Mouse (Mus musculus) frontal cortex, postnatal 25 days (tissue): ENCODE results near the gene AA467197.

Source experiments
- DNase-seq, 2 experiments: peaks; one replicate each; pipeline ENCODE4 v3.0.0; 2022; ENCODE audit warnings: low spot score in 2 of 2

Gene AA467197

GRCm38 (mm10) chr2:122638029-122638428 is 1.2 kb downstream of the AA467197 start:
- DNase-seq: no peak

DNA sequence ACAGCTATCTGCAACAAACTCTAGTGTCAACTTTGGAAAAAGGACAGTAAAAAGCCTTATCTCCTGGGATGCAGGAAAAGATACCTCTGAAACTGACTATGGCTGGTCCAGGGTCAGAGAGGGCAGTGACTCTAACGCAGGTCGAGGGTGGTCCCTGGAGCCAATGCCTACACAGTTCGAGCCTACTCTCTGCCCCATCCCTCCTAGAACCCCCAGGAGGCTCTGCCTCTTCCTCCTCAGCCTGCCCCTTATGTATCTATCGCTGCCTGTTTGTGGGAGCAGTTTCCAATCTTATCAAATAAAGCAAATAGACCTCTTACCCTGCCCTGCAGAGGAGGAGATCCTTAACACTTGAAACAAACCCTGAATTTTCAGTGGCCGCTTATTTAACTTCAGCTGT is 1.9 kb downstream of the AA467197 start:
- DNase-seq: no peak

DNA sequence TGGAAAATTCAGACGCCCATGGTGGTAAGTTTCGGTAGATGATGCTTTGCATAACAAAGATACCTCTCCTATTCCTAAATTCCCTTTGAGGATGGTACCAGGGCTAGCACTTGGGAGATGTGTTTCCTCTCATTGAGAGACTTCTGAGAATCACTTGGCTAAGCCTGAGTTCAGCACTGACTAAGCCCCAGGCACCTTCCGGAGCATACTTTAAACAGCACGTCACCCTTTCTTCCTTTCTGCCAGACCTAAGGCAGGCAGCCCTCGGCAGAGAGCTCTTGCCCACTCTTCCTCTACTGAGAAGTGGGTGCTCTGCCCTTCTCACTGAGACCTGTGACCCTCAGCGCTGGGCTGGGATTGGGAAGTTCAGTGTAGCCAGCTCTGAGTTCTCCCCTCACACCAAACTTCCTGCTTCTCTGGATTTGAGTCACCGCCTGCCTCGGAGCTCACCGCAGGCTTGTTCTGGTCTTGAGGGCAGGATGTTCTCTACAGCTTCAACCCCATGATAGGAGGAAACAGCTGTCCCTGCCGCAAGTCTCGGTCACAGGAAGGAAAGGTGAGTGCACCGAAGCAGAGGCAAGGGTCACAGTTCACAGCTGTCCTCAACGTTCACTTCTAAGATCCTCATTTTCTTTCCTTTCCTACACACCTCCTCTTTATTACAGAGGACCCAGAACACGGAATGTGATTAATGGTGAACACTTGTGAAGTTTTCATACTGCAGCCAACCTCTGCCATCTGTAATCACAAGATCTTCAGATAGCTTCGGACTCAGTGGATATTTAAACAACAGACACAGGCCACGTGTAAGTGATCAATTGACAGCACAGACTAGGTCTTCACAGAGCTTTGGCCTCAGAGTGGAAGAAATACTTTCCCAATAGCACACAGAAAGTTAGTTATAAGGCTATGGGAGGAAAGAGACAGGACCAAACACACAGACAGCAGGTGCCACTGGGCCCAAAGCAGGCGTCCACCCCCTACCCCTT is 15.6 kb downstream of the AA467197 start:
- no peak for DNase-seq

DNA sequence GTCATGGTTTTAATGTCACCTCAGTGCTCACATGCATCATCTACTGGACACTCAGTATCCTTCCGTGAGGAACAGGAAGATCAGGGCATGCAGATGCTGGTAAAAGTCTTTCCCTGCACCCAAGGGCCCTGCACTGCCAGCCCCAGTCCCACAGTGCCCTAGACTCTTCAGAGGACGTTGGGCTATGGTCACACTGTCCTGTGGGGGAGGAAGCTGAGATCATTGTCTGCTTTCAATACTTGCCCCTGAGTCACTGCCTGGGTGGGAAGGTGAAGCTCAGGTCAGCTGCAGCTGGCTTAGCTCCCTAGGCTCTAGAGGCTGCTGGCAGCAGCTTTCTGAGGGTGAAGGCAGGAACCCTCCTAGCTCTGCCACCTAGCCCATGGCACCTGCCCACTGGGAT is 19.3 kb downstream of the AA467197 start:
- DNase-seq: no peak

DNA sequence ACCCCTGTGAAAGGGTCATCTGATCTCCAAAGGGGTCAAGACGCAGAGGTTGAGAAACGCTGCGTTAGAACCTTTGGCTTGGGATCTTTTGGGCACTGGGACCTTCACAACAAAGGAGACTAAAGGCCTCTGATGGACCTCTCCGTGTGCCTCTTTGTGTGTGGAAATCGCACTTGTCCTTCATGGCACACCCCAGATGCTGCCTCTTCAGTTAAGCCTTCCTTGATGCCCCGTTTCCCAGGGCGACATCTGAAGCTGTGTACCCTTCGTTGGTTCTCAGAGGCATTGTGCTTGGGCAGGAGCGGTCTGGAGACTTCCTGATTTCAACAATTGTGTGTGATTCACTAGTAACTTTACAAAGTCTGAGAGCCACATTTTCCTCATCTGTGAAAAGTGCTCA is 20.0 kb downstream of the AA467197 start:
- DNase-seq: no peak

DNA sequence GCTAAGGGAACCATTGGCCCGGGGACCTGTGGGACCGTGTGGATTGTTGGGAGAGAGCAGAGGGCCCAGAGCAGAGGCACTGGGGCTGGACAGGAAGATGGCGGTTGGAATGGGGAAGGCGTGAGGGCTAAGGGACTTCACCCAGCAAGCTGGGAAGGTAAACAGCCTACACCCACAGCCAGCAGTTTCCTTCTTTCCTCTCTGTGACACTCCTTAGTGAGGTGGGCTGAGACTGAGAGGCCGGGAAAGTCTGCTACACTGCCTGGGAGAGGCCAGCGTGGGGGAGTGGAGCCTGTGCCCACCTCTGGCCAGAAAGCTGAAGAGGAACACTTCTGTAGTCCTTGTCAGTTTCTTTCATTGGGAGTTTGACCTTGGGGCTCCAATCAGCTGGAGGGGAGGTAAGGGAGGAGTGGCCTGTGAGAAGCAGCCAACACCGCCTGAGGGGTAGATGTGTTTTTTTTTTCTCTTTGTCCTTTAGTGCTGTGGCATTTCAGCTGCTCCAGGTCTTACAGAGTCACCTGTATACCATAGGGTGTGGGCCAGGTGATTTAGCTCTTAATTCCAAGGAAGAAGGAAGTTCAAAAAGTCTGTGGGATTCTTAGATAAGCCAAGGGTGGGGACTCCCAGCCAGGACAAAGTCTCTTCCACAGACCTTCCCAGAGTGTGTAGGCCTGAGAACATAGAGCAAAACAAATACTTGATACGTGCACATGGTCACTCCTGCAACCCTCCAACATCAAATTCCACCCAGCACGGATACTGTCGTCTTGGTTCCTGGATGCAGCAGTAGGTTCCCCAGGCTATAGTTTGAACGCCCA is 21.1 kb downstream of the AA467197 start:
- no peak for DNase-seq

GRCm38 (mm10) chr2:122659825-122660224 is 23.0 kb downstream of the AA467197 start:
- no peak for DNase-seq

GRCm38 (mm10) chr2:122665253-122665972 is 28.6 kb downstream of the AA467197 start:
- no peak for DNase-seq

- DNase-seq: peak in 1 of 2 experiments; percentile 14
Observed at GRCm38 (mm10) chr2:122665973-122666875, 29.4 kb downstream of the AA467197 start.

DNA sequence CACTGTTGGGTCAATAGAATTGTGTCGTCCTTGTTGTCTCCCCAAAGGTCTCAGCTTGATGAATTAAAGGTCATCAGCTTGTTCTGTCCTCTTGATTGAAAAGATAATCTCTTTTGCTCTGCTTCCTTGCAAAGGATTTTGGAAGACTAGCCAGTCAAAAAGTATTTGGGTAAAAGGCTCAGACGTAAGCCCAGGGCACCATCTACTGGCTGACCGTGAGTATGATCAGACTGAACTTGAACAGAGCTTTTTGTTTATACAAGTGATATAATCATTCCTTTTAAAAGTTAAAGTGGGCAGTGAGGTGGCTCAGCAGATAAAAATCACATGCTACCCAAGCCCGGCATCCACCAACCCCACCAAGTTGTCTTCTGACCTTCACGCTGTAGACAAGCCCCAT is 31.1 kb downstream of the AA467197 start:
- no peak for DNase-seq

GRCm38 (mm10) chr2:122671714-122672113 is 34.9 kb downstream of the AA467197 start:
- no peak for DNase-seq

- DNase-seq: no peak
Observed at GRCm38 (mm10) chr2:122672841-122673240, 36.1 kb downstream of the AA467197 start.

GRCm38 (mm10) chr2:122675126-122675525 is 38.3 kb downstream of the AA467197 start:
- DNase-seq: no peak

DNA sequence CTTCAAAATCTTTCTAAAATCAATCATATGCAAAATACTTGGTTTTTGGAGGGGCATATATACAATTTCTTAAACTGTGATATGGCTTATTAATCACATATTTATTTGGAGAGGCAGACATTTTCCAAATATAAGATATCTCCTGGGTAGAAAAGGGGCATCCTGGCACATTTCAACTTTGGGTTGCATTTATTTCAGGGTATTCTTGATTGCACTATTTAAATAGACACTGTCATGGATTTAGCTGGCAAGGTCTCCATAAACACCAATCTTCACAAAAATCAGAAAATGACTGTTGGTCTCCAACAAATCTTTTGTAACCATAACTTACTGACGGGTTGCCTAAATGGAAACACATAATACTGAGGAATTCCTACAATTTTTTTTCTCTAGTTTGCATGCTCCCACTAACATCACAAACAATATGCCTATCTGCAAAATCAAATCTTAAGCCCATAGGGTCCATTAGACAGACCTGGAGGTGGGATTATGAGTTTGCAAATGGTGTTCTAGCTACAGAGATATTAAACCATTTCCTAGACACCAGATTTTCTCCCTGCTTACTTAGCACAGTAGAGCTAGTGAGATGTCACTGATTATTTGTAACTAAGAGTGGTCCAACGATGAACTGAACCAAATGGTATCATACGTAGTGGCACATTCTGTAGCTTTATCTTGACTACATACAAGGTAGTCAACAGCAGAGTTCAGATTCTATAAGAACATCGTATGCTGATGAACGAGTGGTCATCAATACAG is 44.8 kb downstream of the AA467197 start:
- no peak for DNase-seq

DNA sequence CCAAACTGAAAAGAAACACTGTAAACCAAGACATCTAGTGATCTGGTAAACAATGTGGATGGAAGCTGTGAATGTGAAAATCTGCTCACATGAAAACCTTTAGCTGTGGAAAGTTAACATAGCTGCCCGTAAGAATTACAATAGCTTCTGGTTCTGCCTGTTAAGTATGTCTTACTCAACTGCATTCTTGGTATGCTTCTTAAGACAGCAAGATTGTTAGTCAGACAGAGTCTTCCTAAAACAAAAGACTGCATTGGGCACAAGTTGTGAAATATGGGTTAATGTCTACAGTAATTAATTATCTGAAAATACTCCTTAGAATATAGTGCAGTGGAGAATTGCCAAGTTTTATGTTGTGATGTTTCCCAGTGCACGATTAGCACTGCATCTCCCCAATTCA is 45.7 kb downstream of the AA467197 start:
- no peak for DNase-seq

GRCm38 (mm10) chr2:122683641-122684040 is 46.9 kb downstream of the AA467197 start:
- no peak for DNase-seq

GRCm38 (mm10) chr2:122686665-122687064 is 49.9 kb downstream of the AA467197 start:
- no peak for DNase-seq
